Mouse (Mus musculus) neural tube, embryonic 15.5 days (tissue): ENCODE data around the gene Ccin. TPM values are rescaled to one million over a fixed set of nuclear protein-coding genes. Genes with fewer than 3 reads are reported as not detected.

Experiments
- ATAC-seq: fragments of 200-750 bp; cut with Nextera tagmentation; 2 replicates; pipeline ENCODE4 v1.8.0; 2017; ENCODE audit warnings: mild to moderate bottlenecking, moderate TSS enrichment, moderate library complexity; ENCODE audit not compliant: low FRiP score
- H3K27ac ChIP-seq: fragments of 300-500 bp; sonication (generic); replicated peaks from 2 replicates; pipeline ENCODE4 v1.5.1; 2015; ENCODE audit warnings: mild to moderate bottlenecking, inconsistent platforms
- H3K27me3 ChIP-seq: fragments of 300-500 bp; sonication (generic); replicated peaks from 2 replicates; pipeline ENCODE4 v1.6.1; 2015; ENCODE audit warnings: inconsistent platforms
- H3K36me3 ChIP-seq: fragments of 300-500 bp; sonication (generic); 2 replicates; pipeline ENCODE4 v1.6.1; 2015; ENCODE audit warnings: inconsistent platforms
- H3K4me1 ChIP-seq: fragments of 300-500 bp; sonication (generic); 2 replicates; pipeline ENCODE4 v1.6.1; 2015; ENCODE audit warnings: inconsistent platforms
- H3K4me2 ChIP-seq: fragments of 300-500 bp; sonication (generic); 2 replicates; pipeline ENCODE4 v1.6.1; 2015; ENCODE audit warnings: inconsistent platforms, mild to moderate bottlenecking, moderate library complexity
- H3K4me3 ChIP-seq: fragments of 300-500 bp; sonication (generic); replicated peaks from 2 replicates; pipeline ENCODE4 v1.5.1; 2015; ENCODE audit warnings: mild to moderate bottlenecking, inconsistent platforms
- H3K9ac ChIP-seq: fragments of 300-500 bp; sonication (generic); replicated peaks from 2 replicates; pipeline ENCODE4 v1.6.1; 2015; ENCODE audit warnings: mild to moderate bottlenecking, inconsistent platforms
- H3K9me3 ChIP-seq: fragments of 300-500 bp; sonication (generic); replicated peaks from 2 replicates; pipeline ENCODE4 v1.6.1; 2016; ENCODE audit warnings: inconsistent platforms
- WGBS: fragments of 180-500 bp; shearing (Covaris S2); methylation state at CpG from one replicate; pipeline ENCODE4 v1.1.7; 2015; ENCODE audit warnings: mixed read lengths; 5-methylcytosine and 5-hydroxymethylcytosine counted together
- polyA plus RNA-seq: library from polyadenylated mRNA; unstranded; fragments of >200 nt; fragmentation: Nextera tagmentation; extraction: Ambion mirVana; gene quantifications from 2 replicates; pipeline ENCODE4 v1.2.1, GENCODE M21; 2015

The Ccin gene
- polyA plus RNA-seq, 1 experiment from 2014 or later = not detected

GRCm38 (mm10) chr4:44023681-44024080 is 40.4 kb downstream of the Ccin start:
- Histone ChIP-seq H3K4me1 (no peaks in the 10 kb centered on the region), H3K9me3 (no peaks in the 10 kb centered on the region), H3K4me3 (no peak overlapping the region), H3K9ac (no peak overlapping the region), H3K4me2 (no peak overlapping the region), H3K27me3 (no peaks in the 10 kb centered on the region), H3K27ac (no peak overlapping the region), H3K36me3 (peaks cover 99% of the 10 kb centered on the region)
- 96% methylated on average over 9 of the region's 9 CpGs for WGBS
- no peak for ATAC-seq

GRCm38 (mm10) chr4:44024241-44024640 is 41.0 kb downstream of the Ccin start:
- H3K36me3 ChIP-seq = peaks cover 99% of the 10 kb centered on the region

GRCm38 (mm10) chr4:44025570-44025969 is 42.3 kb downstream of the Ccin start:
- WGBS = 89% methylated on average over 6 of the region's 6 CpGs
- Histone ChIP-seq H3K4me3 (no peak overlapping the region), H3K9ac (no peak overlapping the region), H3K27ac (no peak overlapping the region), H3K4me1 (no peaks in the 10 kb centered on the region), H3K4me2 (no peak overlapping the region), H3K36me3 (peaks cover 99% of the 10 kb centered on the region), H3K27me3 (no peaks in the 10 kb centered on the region), H3K9me3 (no peaks in the 10 kb centered on the region)
- ATAC-seq = no peak

More at GRCm38 (mm10) chr4:44024241-44024640, 41.0 kb downstream of the Ccin start:
- Histone ChIP-seq H3K4me1 (no peaks in the 10 kb centered on the region), H3K4me3 (no peak overlapping the region), H3K4me2 (no peak overlapping the region), H3K27me3 (no peaks in the 10 kb centered on the region), H3K27ac (no peak overlapping the region), H3K9ac (no peak overlapping the region), H3K9me3 (no peaks in the 10 kb centered on the region)
- ATAC-seq = no peak
- WGBS = 98% methylated on average over 6 of the region's 6 CpGs

GRCm38 (mm10) chr4:44028303-44029135 is 45.2 kb downstream of the Ccin start:
- Histone ChIP-seq H3K27me3 (no peaks in the 10 kb centered on the region), H3K36me3 (peaks cover 98% of the 10 kb centered on the region), H3K4me2 (no peak overlapping the region), H3K9me3 (no peaks in the 10 kb centered on the region), H3K4me1 (no peaks in the 10 kb centered on the region), H3K4me3 (no peak overlapping the region), H3K9ac (no peak overlapping the region), H3K27ac (no peak overlapping the region)
- 81% methylated on average over 16 of the region's 16 CpGs for WGBS
- no peak for ATAC-seq

GRCm38 (mm10) chr4:44029661-44030066 is 46.4 kb downstream of the Ccin start:
- Histone ChIP-seq H3K9ac (no peak overlapping the region), H3K27ac (no peak overlapping the region), H3K9me3 (no peaks in the 10 kb centered on the region), H3K4me2 (no peak overlapping the region), H3K4me3 (no peak overlapping the region), H3K4me1 (no peaks in the 10 kb centered on the region), H3K36me3 (peaks cover 90% of the 10 kb centered on the region), H3K27me3 (no peaks in the 10 kb centered on the region)
- WGBS = 93% methylated on average over 15 of the region's 15 CpGs
- ATAC-seq = no peak

- 79% methylated on average over 5 of the region's 5 CpGs for WGBS
- Histone ChIP-seq H3K4me1 (no peaks in the 10 kb centered on the region), H3K9me3 (no peaks in the 10 kb centered on the region), H3K27me3 (no peaks in the 10 kb centered on the region), H3K36me3 (peaks cover 82% of the 10 kb centered on the region), H3K9ac (no peak overlapping the region), H3K4me3 (no peak overlapping the region), H3K4me2 (no peak overlapping the region), H3K27ac (no peak overlapping the region)
- ATAC-seq = no peak
These were observed 48.2 kb downstream of the Ccin start for GRCm38 (mm10) chr4:44031521-44031920.

Other genes with a start within 250 kb of the Ccin start
- gene Olfr159, start 212.5 kb upstream of the Ccin start, polyA plus RNA-seq = not detected in 2 replicates
- not detected in 2 replicates for gene Olfr156, start 159.6 kb upstream of the Ccin start, polyA plus RNA-seq
- not detected in 2 replicates for gene Olfr157, start 143.3 kb upstream of the Ccin start, polyA plus RNA-seq
- gene Olfr155, start 131.9 kb upstream of the Ccin start, polyA plus RNA-seq = not detected in 2 replicates
- gene Reck, start 108.0 kb upstream of the Ccin start, polyA plus RNA-seq = 6.2 and 8.3 TPM in 2 replicates
- 42.3 and 51.4 TPM in 2 replicates for gene Glipr2, start 26.1 kb upstream of the Ccin start, polyA plus RNA-seq
- 342 and 381 TPM in 2 replicates for gene Clta, start 21.0 kb downstream of the Ccin start, polyA plus RNA-seq
- gene Gne, start 100.7 kb downstream of the Ccin start, polyA plus RNA-seq = 27.2 and 30.9 TPM in 2 replicates